Mouse (Mus musculus) E14TG2a.4 (cell line): ENCODE measurements around the gene Mboat1.

Experiments used
- H3K27me3 ChIP-seq: 2 replicates; pipeline ENCODE4 v1.6.1; 2014; ENCODE audit warnings: low read length, control low read depth; ENCODE audit not compliant: insufficient read depth
- H3K36me3 ChIP-seq: 2 replicates; pipeline ENCODE4 v1.6.1; 2014; ENCODE audit warnings: low read length, control low read depth; ENCODE audit not compliant: insufficient read depth
- H3K4me1 ChIP-seq: replicated peaks from 2 replicates; pipeline ENCODE4 v1.6.1; 2014; ENCODE audit warnings: low read depth, low read length, control low read depth
- H3K4me3 ChIP-seq: replicated peaks from 2 replicates; pipeline ENCODE4 v1.5.1; 2014; ENCODE audit warnings: mild to moderate bottlenecking, low read length
- H3K9me3 ChIP-seq: 2 replicates; pipeline ENCODE4 v1.6.1; 2014; ENCODE audit warnings: low read length, control low read depth
- CTCF ChIP-seq: conservative IDR thresholded peaks from 2 replicates; pipeline ENCODE4 v1.5.1; 2014; ENCODE audit warnings: low read length
- NANOG ChIP-seq: IDR thresholded peaks from 2 replicates; pipeline ENCODE4 v1.6.1; 2014; ENCODE audit warnings: borderline replicate concordance, low read length, mixed read lengths
- POU5F1 ChIP-seq: IDR thresholded peaks from 2 replicates; pipeline ENCODE4 v1.6.1; 2014; ENCODE audit warnings: low read length, borderline replicate concordance

The Mboat1 gene

GRCm38 (mm10) chr13:30196661-30197060 lies 60.4 kb downstream of the Mboat1 start:
- H3K27me3 ChIP-seq = no peaks in the 10 kb centered on the region
- H3K36me3 ChIP-seq = no peaks in the 10 kb centered on the region
- TF ChIP-seq CTCF (no peak), POU5F1 (no peak), NANOG (no peak)
- peaks cover 7% of the 10 kb centered on the region for H3K4me1 ChIP-seq
- H3K4me3 ChIP-seq = no peak overlapping the region
- H3K9me3 ChIP-seq = no peaks in the 10 kb centered on the region

DNA sequence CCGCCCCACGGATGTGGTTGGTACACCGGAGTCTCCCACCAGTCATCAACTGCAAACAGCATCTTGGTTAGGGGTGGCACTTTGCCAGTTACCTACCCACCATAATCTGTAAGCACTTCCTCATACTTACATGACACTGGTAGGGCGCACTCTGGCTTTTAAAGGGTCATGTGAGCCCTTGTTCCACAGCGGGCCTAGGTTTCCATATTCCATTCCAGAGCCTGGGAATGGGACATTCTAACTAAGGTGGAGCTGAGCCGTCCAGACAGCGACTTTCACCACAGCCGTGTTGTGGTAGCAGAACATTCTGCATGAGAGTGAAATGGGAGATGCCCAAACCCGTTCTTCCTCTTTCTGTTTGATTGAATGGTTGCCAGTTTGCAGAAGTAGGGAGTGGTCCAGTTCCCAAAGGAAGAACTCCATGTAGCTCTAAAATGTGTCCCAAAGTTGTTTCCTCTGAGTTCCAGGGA lies 61.8 kb downstream of the Mboat1 start:
- H3K4me3 ChIP-seq = no peak overlapping the region
- no peak for TF ChIP-seq CTCF
- TF ChIP-seq NANOG = no peak
- no peak for TF ChIP-seq POU5F1
- H3K36me3 ChIP-seq = no peaks in the 10 kb centered on the region

DNA sequence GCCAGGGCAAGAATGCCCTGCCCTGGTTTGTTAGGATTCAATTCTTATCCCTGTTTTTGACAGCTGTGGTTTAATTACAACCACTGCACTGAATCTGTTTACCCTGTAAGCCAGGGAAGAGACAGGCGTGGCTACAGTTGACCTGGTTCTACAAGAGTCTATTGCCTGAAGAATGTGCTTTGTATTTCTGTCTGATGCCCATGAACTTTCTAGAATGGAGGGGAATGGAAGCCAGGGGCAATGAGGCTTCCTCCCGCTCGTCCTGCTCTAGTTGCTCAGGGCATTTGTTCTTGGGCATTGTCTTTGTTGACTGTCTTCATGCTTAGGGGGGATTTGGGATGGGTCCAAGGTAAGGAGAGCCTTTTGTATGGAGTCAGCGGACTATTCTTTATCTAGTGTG lies 63.5 kb downstream of the Mboat1 start:
- H3K27me3 ChIP-seq = no peaks in the 10 kb centered on the region
- TF ChIP-seq NANOG (no peak), POU5F1 (no peak), CTCF (no peak)
- peaks cover 7% of the 10 kb centered on the region for H3K4me1 ChIP-seq
- no peaks in the 10 kb centered on the region for H3K9me3 ChIP-seq
- no peaks in the 10 kb centered on the region for H3K36me3 ChIP-seq
- H3K4me3 ChIP-seq = no peak overlapping the region

More for the DNA sequence above, 61.8 kb downstream of the Mboat1 start:
- no peaks in the 10 kb centered on the region for H3K27me3 ChIP-seq
- no peaks in the 10 kb centered on the region for H3K9me3 ChIP-seq
- peaks cover 7% of the 10 kb centered on the region for H3K4me1 ChIP-seq

GRCm38 (mm10) chr13:30200737-30201136 lies 64.4 kb downstream of the Mboat1 start:
- Histone ChIP-seq H3K27me3 (no peaks in the 10 kb centered on the region), H3K4me1 (peaks cover 7% of the 10 kb centered on the region), H3K4me3 (no peak overlapping the region), H3K9me3 (no peaks in the 10 kb centered on the region), H3K36me3 (no peaks in the 10 kb centered on the region)
- TF ChIP-seq CTCF (no peak), NANOG (no peak), POU5F1 (no peak)

- TF ChIP-seq NANOG (no peak), CTCF (no peak), POU5F1 (no peak)
- Histone ChIP-seq H3K4me1 (peaks cover 4% of the 10 kb centered on the region), H3K4me3 (no peak overlapping the region), H3K36me3 (no peaks in the 10 kb centered on the region), H3K27me3 (no peaks in the 10 kb centered on the region), H3K9me3 (no peaks in the 10 kb centered on the region)
Observed at GRCm38 (mm10) chr13:30203018-30203417, 66.7 kb downstream of the Mboat1 start.

DNA sequence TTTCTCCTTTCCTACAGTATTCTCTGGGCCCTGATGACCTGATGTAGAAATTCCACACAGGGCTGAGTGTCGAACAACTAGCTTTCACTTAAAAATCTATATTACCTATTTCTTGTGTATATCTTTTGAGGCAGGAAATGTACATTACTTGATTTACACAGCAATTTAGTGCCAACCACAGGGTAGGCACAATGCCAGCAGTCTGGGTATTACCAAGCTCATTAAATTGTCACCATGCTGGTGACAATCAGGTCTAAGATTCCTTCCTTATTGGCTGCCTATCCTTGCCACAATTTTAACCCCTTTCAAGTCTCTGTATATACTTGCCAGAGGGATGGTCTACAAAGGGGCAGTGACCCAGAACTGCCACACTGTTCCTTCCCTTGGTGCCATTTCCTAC lies 71.9 kb downstream of the Mboat1 start:
- Histone ChIP-seq H3K36me3 (no peaks in the 10 kb centered on the region), H3K9me3 (no peaks in the 10 kb centered on the region), H3K27me3 (no peaks in the 10 kb centered on the region), H3K4me3 (no peak overlapping the region), H3K4me1 (no peaks in the 10 kb centered on the region)
- TF ChIP-seq CTCF (no peak), POU5F1 (no peak)

- Histone ChIP-seq H3K9me3 (no peaks in the 10 kb centered on the region), H3K4me1 (no peaks in the 10 kb centered on the region), H3K36me3 (no peaks in the 10 kb centered on the region), H3K4me3 (no peak overlapping the region), H3K27me3 (no peaks in the 10 kb centered on the region)
- TF ChIP-seq POU5F1 (no peak), CTCF (no peak), NANOG (no peak)
Observed at GRCm38 (mm10) chr13:30213276-30213675, 77.0 kb downstream of the Mboat1 start.

DNA sequence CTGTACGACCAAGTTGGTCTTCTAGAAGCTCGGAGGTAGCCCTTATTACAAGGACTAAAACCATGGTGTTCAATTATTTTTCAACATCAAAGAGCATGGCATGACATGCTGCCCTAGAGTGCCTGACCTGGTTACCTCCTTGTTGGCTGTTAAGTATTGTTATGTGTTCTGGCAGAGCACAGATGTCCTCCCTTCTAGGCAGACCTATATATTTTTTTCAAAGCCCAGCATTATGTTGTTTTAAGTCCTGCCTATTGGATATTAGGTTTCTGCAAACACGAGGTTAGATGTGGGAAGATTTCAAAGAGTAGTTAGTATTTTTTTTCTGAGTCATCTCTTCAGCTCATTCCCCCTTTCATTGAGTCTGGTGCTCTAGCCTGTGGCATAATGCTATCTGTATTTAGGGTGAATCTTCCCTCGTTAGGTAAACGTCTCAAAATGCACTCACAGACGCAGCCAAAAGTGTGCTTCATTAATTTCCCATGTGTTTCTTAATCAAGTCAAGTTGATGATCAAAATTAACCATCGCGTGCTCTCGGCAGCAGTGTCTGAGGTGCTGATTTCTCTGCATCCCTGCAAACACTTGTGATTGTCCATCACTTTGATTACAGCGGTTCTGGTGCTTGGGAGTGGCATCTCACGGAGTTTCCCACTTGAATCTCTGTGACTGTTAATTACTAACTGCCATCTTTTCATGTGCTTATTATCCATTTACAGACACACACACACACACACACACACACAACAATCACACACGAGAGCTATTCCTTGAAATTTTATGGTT lies 81.5 kb downstream of the Mboat1 start:
- TF ChIP-seq CTCF (no peak), POU5F1 (no peak), NANOG (no peak)

GRCm38 (mm10) chr13:30219597-30219996 lies 83.3 kb downstream of the Mboat1 start:
- H3K4me1 ChIP-seq = no peaks in the 10 kb centered on the region
- TF ChIP-seq NANOG = no peak
- TF ChIP-seq CTCF = no peak
- no peak for TF ChIP-seq POU5F1
- no peaks in the 10 kb centered on the region for H3K36me3 ChIP-seq
- H3K9me3 ChIP-seq = no peaks in the 10 kb centered on the region
- H3K27me3 ChIP-seq = no peaks in the 10 kb centered on the region
- no peak overlapping the region for H3K4me3 ChIP-seq

More for the DNA sequence above, 81.5 kb downstream of the Mboat1 start:
- no peaks in the 10 kb centered on the region for H3K27me3 ChIP-seq
- H3K36me3 ChIP-seq = no peaks in the 10 kb centered on the region
- H3K4me3 ChIP-seq = no peak overlapping the region
- no peaks in the 10 kb centered on the region for H3K9me3 ChIP-seq
- no peaks in the 10 kb centered on the region for H3K4me1 ChIP-seq
